Mouse (Mus musculus) liver, embryonic 14.5 days (tissue): ENCODE data around the gene 1700029J07Rik.

Source experiments
- CTCF ChIP-seq: IDR thresholded peaks from 2 replicates; pipeline ENCODE4 v1.5.1; 2016; ENCODE audit warnings: antibody characterized with exemption, low read depth, control low read depth
- EP300 ChIP-seq: IDR thresholded peaks from 2 replicates; pipeline ENCODE4 v1.6.1; 2016; ENCODE audit warnings: antibody characterized with exemption, low read depth

DNA sequence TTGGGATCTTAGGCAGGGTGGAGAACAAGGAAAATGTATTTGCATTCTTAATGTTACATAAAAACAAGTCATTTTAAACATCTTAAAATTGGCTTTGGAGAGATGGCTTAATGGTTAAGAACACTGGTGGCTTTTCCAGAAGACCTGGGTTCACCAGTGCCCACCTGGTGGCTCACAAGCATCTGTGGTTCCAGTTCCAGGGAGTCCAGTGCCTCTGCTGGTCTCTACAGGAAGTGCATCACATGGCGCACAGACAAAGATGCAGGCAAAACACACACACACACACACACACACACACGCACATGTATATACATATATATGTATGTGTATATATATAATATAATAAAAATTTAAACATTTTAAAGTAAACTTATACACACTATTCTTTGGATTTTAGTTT is 19.1 kb upstream of the 1700029J07Rik start:
- TF ChIP-seq CTCF (peak; percentile 62), EP300 (no peak)
